Mouse (Mus musculus) limb, embryonic 10.5 days (tissue): ENCODE measurements around the gene Emc9. TPM values are rescaled to one million over a fixed set of nuclear protein-coding genes. Genes with fewer than 3 reads are reported as not detected.

Source experiments
- DNase-seq: peaks from one replicate; pipeline ENCODE4 v3.0.0-alpha.2; 2017; ENCODE audit warnings: low spot score
- H3K27ac ChIP-seq: fragments of 300-500 bp; sonication (generic); 2 replicates; pipeline ENCODE4 v1.5.1; 2016; ENCODE audit warnings: mild to moderate bottlenecking
- H3K27me3 ChIP-seq: fragments of 300-500 bp; sonication (generic); 2 replicates; pipeline ENCODE4 v1.6.1; 2016; ENCODE audit warnings: low read depth, mild to moderate bottlenecking; ENCODE audit not compliant: poor library complexity, severe bottlenecking
- H3K36me3 ChIP-seq: fragments of 300-500 bp; sonication (generic); 2 replicates; pipeline ENCODE4 v1.6.1; 2016; ENCODE audit warnings: mild to moderate bottlenecking, moderate library complexity
- H3K4me1 ChIP-seq: fragments of 300-500 bp; sonication (generic); 2 replicates; pipeline ENCODE4 v1.6.1; 2016
- H3K4me3 ChIP-seq: fragments of 300-500 bp; sonication (generic); 2 replicates; pipeline ENCODE4 v1.5.1; 2016; ENCODE audit warnings: mild to moderate bottlenecking, moderate library complexity
- H3K9me3 ChIP-seq: fragments of 300-500 bp; sonication (generic); replicated peaks from 2 replicates; pipeline ENCODE4 v1.6.1; 2016; ENCODE audit warnings: mild to moderate bottlenecking
- WGBS: fragments of 180-500 bp; shearing (Covaris S2); methylation state at CpG from one replicate; pipeline ENCODE4 v1.1.7; 2016; 5-methylcytosine and 5-hydroxymethylcytosine counted together
- polyA plus RNA-seq: library from polyadenylated mRNA; unstranded; fragments of >200 nt; fragmentation: Nextera tagmentation; extraction: Ambion mirVana; gene quantifications from 2 replicates; pipeline ENCODE4 v1.2.1, GENCODE M21; 2016

The Emc9 gene
- polyA plus RNA-seq, 1 experiment from 2014 or later: 5.4 TPM

DNA sequence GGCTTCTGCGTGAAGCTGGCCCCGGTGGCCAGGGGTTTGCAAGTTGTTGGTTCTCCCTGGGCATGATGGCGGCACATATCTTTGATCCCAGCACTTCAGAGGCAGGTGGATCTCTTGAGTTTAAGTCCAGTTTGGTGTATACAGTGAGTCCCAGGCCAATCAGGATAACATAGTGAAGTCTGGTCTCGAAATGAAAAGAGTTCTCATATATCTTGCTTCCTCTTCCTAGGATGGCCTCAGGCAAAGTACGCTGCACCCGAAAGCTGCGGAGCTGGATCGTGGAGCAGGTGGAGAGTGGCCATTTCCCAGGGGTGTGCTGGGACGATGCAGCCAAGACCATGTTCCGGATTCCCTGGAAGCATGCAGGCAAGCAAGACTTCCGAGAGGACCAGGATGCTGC lies 19.7 kb upstream of the Emc9 start:
- H3K4me3 ChIP-seq: no peak overlapping the region

DNA sequence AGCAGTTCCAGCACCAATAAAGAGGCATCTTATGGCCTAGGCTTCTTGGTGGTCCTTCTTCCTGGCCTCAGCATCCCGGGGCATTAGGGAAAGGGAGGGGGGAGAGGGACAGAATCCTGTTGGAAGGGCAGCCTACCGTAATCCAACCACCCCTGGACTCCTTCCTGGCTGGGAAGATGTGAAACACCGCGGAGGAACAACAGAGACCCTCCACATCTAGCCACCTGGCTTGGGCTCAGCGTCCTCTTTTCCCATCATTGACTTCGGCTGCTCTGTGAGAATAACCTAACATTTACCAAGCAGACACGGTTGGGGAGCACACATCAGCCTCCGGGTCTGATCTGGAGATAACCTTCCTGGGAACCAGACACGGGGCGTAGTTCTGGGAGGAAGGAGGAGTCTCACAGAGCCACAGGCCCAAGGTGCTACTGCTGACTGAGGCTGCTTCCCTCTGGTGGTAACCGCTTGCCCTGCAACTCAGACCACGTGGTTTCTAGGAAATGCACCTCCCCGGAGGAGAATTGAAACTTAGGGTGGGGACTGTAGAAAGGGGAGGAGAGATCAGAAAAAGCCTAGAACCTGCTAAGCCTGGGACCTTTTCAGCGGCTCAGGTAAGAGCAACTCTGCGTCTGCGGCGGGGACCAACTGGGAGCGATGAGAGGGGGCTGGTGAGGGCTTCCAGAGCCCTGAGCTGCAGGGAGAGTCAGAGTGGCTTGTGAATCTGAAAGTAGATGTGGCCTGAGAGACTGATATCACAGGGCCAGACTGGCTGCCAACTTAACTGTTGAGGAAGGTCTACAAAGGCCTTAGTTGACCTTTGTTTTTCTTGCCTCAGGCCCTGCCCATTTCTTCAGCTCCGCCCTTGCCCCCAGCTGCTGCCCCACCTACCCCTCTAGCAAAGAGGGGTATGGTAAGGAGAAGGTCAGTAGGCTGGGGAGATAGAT lies 18.8 kb upstream of the Emc9 start:
- Histone ChIP-seq H3K36me3 (peaks cover 85% of the 10 kb centered on the region), H3K27me3 (no peaks in the 10 kb centered on the region), H3K4me1 (peaks cover 11% of the 10 kb centered on the region), H3K27ac (peak overlapping the region; percentile 81), H3K4me3 (peak overlapping the region; percentile 40), H3K9me3 (no peaks in the 10 kb centered on the region)
- 14% methylated on average over 19 of the region's 19 CpGs for WGBS
- DNase-seq: peak; percentile 85

More for the DNA sequence above, 19.7 kb upstream of the Emc9 start:
- no peak for DNase-seq
- Histone ChIP-seq H3K27me3 (no peaks in the 10 kb centered on the region), H3K36me3 (peaks cover 85% of the 10 kb centered on the region), H3K9me3 (no peaks in the 10 kb centered on the region), H3K27ac (no peak overlapping the region), H3K4me1 (peaks cover 11% of the 10 kb centered on the region)
- WGBS: 94% methylated on average over 11 of the region's 11 CpGs

DNA sequence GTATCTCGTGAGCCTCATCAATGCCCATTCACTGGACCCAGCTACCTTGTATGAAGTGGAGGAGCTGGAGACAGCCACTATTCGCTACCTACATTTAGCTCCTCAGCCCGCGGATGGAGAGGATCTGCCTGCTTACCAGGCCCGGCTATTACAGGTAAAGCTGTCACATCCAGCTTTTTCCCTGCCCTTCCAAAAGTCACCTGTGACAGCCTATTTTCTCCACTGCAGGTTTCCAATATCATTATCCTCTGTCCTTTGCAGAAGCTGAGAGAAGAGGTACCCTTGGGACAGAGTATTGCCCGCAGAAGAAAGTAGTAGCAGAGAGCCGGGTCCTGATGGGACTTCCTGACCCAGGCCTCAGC lies 18.1 kb upstream of the Emc9 start, which contains the start of gene Irf9:
Gene Irf9, plus strand, starts transcription at position 301 of the 362 bp plus-strand sequence.
- peaks cover 11% of the 10 kb centered on the region for H3K4me1 ChIP-seq
- peaks cover 85% of the 10 kb centered on the region for H3K36me3 ChIP-seq
- 88% methylated on average over 7 of the region's 7 CpGs for WGBS
- no peak for DNase-seq
- H3K27me3 ChIP-seq: no peaks in the 10 kb centered on the region
- H3K4me3 ChIP-seq: peak within 1 kb of the TSS; percentile 40
- H3K9me3 ChIP-seq: no peaks in the 10 kb centered on the region
- peak within 1 kb of the TSS; percentile 81 for H3K27ac ChIP-seq

DNA sequence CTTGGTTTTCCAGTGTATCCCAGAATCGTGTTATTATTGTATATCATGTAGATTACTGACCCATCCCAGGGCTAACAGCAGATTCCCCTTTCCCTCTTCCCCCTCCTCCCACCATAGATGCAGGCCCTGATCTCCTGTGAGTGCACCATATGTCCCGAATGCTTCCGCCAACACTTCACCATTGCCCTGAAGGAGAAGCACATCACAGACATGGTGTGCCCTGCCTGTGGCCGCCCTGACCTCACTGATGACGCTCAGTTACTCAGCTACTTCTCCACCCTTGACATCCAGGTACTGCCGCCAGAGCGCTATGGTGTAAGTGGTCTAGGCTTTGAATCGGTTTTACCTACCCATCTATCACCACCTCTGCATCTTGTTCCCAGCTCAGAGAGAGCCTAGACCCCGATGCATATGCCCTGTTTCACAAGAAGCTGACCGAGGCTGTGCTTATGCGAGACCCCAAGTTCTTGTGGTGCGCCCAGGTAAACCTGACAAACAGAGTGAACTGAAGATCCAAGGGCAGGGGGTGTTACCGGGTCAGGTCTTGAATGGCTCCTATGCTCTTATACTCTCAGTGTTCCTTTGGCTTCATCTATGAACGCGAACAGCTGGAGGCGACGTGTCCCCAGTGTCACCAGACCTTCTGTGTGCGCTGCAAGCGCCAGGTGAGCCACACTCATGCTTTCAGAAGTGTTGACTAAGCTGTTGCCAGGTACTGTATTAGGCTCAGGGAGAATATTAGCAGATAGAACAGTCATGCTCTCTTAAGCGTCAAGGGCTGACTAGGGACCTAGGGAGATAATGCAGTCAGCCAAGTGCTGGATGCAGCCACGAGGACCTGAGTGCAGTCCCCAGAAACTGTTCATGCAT lies 13.7 kb upstream of the Emc9 start:
- Histone ChIP-seq H3K27ac (no peak overlapping the region), H3K27me3 (no peaks in the 10 kb centered on the region), H3K9me3 (no peaks in the 10 kb centered on the region), H3K4me3 (no peak overlapping the region), H3K36me3 (peaks cover 97% of the 10 kb centered on the region), H3K4me1 (peaks cover 10% of the 10 kb centered on the region; the same call in 1 of the 2 replicates)
- WGBS: 94% methylated on average over 21 of the region's 21 CpGs
- no peak for DNase-seq

DNA sequence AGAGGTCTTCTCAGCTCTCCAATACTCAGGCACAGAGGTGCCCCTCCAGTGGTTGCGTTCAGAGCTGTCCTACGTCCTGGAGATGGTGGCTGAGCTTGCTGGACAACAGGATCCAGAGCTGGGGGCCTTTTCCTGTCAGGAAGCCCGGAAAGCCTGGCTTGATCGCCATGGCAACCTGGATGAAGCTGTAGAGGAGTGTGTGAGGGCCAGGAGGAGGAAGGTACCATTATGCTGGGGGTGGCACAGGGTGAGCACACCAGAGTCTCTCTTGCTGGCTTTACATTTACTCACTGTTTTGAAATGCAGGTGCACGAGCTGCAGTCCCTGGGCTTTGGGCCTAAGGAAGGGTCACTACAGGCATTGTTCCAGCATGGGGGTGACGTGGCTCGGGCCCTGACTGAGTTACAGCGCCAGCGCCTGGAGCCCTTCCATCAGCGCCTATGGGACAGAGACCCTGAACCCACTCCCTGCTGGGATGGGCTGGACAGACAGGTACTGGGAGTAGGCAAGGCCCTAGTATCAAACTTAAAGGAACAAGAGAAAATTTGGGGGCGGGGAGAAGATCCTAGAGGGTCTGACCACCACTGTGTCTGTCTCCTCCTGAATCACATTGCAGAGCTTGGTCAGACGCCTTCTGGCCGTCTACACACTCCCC lies 11.1 kb upstream of the Emc9 start:
- Histone ChIP-seq H3K9me3 (no peaks in the 10 kb centered on the region), H3K4me3 (no peak overlapping the region), H3K27me3 (no peaks in the 10 kb centered on the region), H3K27ac (no peak overlapping the region), H3K4me1 (peaks cover 22% of the 10 kb centered on the region), H3K36me3 (peaks cover 76% of the 10 kb centered on the region)
- no peak for DNase-seq
- 87% methylated on average over 13 of the region's 13 CpGs for WGBS

DNA sequence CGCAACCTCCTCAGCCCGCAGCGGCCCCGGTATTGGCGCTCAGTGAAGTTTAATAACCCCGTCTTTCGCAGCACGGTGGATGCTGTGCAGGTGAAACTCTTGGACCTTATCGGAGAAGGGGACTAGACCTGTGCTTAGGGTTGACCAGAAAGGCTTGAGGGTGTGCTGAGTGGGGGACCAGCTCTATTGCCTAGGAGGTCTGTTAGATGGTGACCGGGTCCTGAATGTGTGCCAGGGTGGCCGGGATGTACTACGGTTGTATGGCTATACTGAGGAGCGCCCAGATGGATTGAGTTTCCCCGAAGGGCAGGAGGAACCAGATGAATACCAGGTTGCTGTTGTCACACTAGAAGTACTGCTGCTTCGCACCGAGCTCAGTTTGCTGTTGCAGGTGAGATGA lies 7.1 kb upstream of the Emc9 start:
- peaks cover 32% of the 10 kb centered on the region for H3K4me1 ChIP-seq
- WGBS: 4% methylated on average over 16 of the region's 16 CpGs
- H3K9me3 ChIP-seq: no peaks in the 10 kb centered on the region
- peak overlapping the region; percentile 90 for H3K27ac ChIP-seq
- H3K36me3 ChIP-seq: peaks cover 59% of the 10 kb centered on the region
- H3K4me3 ChIP-seq: peak overlapping the region; percentile 79
- DNase-seq: no peak
- H3K27me3 ChIP-seq: no peaks in the 10 kb centered on the region

DNA sequence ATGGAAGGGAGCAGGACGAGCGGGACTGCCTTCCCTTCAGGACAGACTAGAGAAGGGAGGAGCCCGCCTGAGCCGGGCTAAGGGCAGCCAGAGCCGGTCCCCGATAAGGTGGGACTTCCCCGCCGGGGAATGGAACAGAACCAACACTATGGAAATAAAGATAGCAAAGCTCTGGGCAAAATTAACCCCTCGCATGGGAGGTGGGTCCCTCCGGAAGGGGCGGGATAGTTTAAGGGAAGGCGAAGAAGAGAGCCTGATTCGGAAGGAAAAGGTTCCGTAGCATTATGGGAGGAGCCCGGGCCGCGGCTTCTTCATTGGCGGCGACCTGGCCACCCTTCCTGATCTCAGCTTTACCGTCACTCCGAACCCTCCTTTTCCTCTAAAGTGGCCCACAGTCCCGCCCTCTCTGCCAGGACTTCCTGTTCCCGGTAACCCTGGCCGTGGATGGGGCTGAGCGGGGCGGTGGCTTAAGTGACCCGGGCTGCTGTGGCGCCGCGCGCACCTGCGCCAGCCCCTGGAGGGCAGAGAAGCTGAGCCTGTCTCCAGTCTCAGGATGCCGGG lies 6.3 kb upstream of the Emc9 start, which contains the start of gene Rnf31:
Gene Rnf31, plus strand, starts transcription at position 378 of the 561 bp plus-strand sequence.
- WGBS: 0% methylated on average over 33 of the region's 33 CpGs
- H3K4me3 ChIP-seq: peak within 1 kb of the TSS; percentile 79
- H3K27me3 ChIP-seq: no peaks in the 10 kb centered on the region
- peak; percentile 90 for DNase-seq
- peak within 1 kb of the TSS; percentile 90 for H3K27ac ChIP-seq
- H3K36me3 ChIP-seq: peaks cover 57% of the 10 kb centered on the region
- peaks cover 32% of the 10 kb centered on the region for H3K4me1 ChIP-seq
- no peaks in the 10 kb centered on the region for H3K9me3 ChIP-seq

DNA sequence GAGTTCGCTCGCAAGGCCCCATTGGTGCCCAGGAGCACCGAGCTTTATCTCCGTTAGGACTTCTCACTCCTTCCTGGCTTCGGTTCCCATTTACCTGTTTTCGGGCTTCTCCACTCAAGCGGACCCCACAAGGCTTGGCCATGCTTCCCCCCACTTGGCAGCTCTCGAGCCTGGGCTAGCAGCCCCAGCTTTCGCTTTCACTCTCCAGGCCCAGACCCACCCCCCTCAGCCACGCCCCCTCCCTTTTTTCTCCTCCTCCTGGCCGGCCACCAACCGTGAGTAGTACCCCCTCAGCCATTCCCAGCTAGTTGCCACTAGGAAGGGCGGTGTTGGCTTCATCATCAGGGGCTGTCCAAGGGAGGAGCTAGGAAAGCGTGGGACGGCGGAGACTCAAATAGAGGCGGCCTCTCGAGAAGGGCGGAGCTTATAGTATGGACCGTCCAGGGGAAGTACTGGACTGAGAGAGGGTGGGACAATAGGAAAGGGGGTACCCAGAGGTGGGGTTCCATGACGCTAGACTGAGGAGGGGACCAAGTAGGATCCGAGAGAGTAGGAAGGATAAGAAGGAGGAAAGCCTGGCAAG lies 5.7 kb upstream of the Emc9 start, which contains the start of gene Psme2:
Gene Psme2, minus strand, starts transcription at position 366 of the 583 bp plus-strand sequence.
- peaks cover 51% of the 10 kb centered on the region for H3K36me3 ChIP-seq
- H3K4me1 ChIP-seq: peaks cover 30% of the 10 kb centered on the region
- DNase-seq: peak; percentile 91
- H3K4me3 ChIP-seq: peak within 1 kb of the TSS; percentile 79
- peak within 1 kb of the TSS; percentile 90 for H3K27ac ChIP-seq
- under 1% methylated on average over 22 of the region's 22 CpGs for WGBS
- no peaks in the 10 kb centered on the region for H3K27me3 ChIP-seq
- no peaks in the 10 kb centered on the region for H3K9me3 ChIP-seq

DNA sequence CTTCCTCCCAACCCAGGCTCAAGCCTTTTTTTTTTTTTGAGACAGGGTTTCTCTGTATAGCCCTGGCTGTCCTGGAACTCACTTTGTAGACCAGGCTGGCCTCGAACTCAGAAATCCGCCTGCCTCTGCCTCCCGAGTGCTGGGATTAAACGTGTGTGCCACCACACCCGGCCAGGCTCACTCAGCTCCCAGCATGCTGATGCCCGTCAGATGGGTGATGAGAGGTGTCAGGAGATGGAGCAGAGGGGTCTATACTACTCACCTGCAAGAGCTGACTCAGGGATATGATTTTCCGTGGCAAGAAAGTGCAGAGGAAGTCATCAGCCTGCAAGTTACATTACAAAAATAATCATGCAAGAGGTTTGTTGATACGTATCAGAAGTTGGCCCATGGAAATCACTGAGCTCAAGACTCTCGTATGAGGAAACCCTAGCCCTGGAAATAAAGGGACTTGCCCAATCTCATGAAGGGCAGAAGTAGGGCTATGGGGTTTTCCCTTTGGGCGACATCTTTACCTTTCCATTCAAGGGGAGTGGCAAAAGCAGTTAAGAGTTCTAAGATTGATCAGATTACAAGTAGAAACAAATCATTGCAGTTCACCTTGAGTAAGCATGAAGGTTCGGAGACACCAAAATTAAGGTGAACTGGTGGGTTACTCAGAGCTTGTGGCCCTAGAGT lies 4.8 kb upstream of the Emc9 start:
- H3K9me3 ChIP-seq: no peaks in the 10 kb centered on the region
- no peak overlapping the region for H3K27ac ChIP-seq
- H3K4me3 ChIP-seq: peak overlapping the region; percentile 79
- 90% methylated on average over 11 of the region's 11 CpGs for WGBS
- H3K4me1 ChIP-seq: peaks cover 35% of the 10 kb centered on the region
- peaks cover 42% of the 10 kb centered on the region for H3K36me3 ChIP-seq
- DNase-seq: no peak
- 0 out of 2 replicates have a peak, but pooled peaks cover under 1% of the 10 kb centered on the region for H3K27me3 ChIP-seq

DNA sequence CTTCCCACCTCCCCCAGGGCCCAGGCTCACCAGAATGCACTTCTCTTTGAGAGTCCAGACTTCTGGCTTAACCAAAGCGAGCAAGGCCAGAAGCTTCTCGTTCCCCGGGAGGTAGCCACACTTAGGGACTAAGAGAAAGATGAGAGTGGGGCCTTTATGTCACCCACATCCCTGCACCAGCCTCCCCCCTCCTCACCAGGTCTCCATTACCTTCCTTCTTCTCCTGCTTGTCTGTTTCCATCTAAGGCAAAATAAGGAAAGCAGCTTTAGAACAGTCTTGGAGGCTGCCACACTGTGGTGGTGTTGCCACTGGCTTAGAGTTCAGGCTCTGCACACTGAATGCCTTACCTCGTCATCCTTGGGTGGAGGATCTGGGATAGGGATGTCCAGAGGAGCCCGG lies 4.2 kb upstream of the Emc9 start:
- H3K4me3 ChIP-seq: no peak overlapping the region
- peaks cover 7% of the 10 kb centered on the region; the same call in 1 of the 2 replicates for H3K27me3 ChIP-seq
- H3K9me3 ChIP-seq: no peaks in the 10 kb centered on the region
- DNase-seq: no peak
- peaks cover 35% of the 10 kb centered on the region for H3K36me3 ChIP-seq
- 89% methylated on average over 5 of the region's 5 CpGs for WGBS
- H3K4me1 ChIP-seq: peaks cover 42% of the 10 kb centered on the region
- no peak overlapping the region for H3K27ac ChIP-seq

DNA sequence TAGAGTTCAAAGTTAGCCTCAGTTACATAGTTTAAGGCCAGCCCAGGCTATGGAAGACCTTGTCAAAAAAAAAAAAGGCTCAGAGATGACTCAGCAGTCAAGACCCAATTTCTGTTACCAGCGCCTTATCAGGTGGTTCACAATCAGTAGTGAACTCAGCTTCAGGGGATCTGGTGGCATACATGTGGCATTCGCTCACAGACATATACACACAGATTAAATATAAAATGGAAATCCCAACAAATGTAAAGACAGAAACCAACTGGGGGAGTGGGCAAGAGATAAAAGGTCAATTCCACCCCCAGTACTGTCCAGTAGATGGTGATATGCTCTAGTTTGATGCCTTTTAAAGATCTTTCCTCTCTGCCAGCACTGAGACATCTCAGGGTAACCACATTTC lies 1.0 kb upstream of the Emc9 start:
- H3K27ac ChIP-seq: no peak overlapping the region
- H3K27me3 ChIP-seq: peaks cover 15% of the 10 kb centered on the region; the same call in 1 of the 2 replicates
- DNase-seq: no peak
- no peak overlapping the region for H3K4me3 ChIP-seq
- no peaks in the 10 kb centered on the region for H3K9me3 ChIP-seq
- peaks cover 38% of the 10 kb centered on the region for H3K36me3 ChIP-seq
- WGBS: 93% methylated on average over 2 of the region's 2 CpGs
- H3K4me1 ChIP-seq: peaks cover 24% of the 10 kb centered on the region
